Mouse (Mus musculus): ENCODE measurements at regions not wholly inside any gene's neighbourhood (a gene's known extent, or its start where the extent isn't known, plus 50 kb on each side); places are given as distances from the start of the nearest gene placed in this dataset.
"Not testable (repeated sequence)": the region's sequence is repeated elsewhere in the genome, so short reads cannot be mapped to it uniquely, and the experiment has no call there.

DNA sequence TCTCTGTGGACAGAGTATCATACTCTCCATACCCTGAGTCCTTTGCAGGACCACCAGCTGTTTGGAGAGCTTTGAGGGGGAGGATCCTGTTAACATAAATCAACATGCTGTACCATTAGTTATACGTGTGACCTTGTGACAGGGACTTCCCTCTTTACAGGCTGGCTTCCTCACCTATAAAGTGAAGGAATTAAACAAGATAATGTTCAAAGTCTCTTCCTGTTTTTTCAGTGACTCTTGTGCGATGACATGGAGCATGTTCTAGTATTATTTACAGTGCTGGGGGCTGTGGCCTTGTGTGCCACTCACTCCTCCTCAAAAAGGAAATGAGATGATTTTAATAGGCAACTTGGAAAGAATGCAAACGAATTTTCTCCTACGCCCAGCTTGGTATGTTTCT, 182.1 kb upstream of the Meox2 start:
- no peak for DNase-seq (ENCODE audit: low spot score in 2 of 2)

DNA sequence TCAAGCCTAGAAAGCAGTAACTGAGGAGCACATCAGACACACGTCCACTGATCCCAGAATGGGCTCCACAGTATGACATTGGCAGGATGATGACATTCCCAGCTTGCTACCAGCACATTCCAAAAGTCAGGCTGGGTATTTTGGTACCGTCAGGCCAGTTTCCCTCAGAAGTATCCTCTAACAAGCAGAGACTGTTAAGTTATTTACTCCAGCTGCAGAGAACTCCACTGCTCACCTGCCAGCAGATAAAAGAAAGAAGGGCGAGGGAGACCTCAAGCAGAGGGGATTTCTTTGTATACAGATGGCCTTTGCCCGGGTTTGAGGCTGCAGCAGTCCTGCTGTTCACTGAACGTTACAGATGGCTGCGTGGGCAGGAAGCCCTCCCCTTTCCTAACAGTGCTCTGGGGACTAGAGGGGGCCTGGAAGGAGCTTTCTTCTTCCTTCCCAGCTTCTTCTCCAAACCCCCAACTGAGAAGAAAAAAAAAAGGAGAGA, 175.2 kb upstream of the Meox2 start:
- DNase-seq (ENCODE audit: low spot score in 2 of 2), result no peak

DNA sequence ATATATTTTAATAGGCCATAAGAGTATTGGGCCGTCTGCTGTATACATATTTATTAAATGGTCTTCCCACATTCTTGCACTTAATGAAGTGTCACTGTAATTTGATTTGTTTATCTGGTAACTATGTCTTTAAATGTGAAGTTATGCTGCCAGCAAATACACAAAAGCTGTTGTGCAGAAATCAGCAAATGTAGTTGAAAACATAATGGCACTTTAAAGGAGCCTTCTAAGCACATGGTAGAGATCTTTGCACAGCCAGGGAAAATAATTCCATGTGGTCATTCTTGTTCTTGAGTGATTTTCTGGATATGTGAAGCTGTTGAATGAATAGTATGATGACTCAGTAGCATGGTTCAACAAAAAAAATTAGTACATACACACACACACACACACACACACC, 164.4 kb upstream of the Meox2 start:
- DNase-seq (ENCODE audit: low spot score in 2 of 2), result no peak

DNA sequence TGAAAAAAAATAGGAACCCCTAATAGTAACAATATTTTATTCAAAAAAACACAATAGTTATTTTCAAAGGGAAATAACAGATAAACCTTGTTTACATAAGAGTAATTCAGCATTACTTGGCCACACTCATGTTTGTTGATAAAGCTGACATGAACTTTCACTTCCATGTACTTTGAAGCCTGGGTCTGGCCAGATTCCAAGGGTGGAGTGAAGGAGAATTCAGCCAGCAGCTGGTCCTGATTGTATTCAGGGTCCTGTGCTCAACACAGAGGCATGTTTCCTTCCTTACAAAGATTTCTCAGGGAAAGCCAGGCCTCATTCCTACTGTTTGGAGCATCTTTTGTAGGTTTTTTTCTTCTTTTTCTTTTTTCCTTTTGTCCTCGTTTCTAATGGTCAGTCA, 162.4 kb upstream of the Meox2 start:
- peak; percentile 53 to 62 for DNase-seq (ENCODE audit: low spot score in 2 of 2)

DNA sequence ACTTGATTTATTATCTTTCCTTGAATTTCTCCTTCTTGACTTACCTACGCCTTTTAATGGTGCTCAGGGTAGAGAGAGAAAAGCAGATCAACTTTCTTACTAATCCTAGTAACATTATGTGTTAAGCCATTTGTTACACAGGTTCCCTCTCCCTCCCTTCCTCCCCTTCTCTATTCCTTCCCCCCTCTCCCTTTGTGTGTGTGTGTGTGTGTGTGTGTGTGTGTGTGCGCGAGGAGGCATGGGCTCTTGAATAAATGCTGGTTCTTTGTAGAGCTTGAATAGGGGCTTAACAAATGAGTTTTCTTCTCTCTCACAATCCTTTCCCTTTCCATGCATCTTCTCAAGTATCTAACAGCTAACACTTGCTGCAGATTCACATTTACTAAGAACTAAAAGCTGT, 160.4 kb upstream of the Meox2 start:
- DNase-seq (ENCODE audit: low spot score in 2 of 2), result no peak

DNA sequence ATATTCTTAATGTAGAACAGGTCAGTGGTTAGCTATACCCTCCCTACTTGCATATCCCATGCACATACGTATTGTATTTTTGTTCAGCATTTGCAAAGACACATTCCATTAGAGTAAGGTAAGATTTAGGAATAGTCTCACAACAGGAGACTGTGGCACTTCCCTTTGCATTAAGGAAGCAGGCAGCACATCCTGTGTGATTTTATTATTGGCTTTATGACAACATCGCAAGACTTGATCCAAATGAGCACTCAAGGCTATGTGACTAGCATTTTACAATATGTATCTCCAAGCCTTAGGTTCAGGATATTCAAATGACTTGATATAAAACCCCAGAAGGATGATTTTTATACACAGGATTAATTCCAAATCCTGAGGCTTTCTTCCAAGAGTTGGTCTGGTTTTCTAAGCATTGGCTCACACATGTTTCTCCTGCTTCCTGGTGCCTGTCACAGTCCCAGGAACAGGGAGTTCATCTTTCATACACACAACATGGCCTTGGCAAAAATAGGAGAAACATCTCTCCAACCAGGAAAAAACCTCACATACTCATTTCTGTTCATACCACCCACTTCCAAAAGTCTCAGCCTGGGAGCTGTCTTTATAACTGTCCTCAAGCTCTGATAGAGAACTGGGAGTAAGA, 159.1 kb upstream of the Meox2 start:
- DNase-seq (ENCODE audit: low spot score in 2 of 2), result no peak

DNA sequence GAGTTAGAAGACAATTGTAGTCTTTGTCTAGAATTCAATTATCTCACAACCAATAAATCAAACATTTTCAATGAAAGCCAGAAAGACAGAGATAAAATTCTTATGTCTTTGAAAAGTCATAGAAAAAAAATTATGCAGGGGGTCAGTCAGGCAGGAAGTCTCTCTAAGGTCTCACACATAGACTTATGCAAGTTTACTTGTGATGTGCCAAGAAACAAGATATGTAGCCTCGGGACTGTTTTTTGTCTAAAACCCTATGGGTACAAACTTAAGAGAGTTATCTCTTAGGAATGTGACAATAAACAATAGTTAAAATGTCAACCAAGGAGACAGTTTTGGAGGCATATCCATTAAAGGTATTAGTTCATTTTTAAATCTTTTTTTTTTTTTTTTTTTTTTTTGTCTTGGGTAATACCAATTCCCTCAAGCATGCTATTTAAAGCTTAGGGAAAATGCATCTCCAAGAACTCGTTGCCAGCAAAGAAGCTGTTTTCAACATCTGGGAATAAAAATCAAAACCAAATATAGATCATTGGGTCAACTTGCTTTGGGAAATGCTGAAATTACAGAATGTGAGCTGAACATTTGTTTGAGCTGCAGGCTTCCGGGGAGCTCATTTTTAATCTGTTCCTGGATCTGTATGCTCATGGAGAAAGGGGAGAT, 133.8 kb upstream of the Meox2 start:
- DNase-seq (ENCODE audit: low spot score in 2 of 2), result no peak

DNA sequence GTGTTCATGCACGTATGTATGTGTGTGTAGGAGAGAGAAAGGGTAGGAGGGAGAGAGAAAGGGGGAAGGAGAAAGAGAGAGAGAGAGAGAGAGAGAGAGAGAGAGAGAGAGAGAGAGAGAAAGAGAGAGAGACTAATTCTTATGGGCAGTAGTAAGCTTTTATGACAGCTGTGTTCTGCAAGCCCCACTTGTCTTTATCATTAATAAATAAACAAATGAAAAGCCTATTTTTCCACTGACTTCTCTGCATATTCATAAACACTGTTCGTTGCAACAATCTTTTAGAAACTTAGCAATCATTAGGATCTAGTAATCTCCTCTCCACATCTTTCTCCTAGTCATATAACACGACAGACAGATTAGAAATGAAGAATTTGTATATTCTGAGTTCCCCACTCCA, 131.2 kb upstream of the Meox2 start:
- no peak for DNase-seq (ENCODE audit: low spot score in 2 of 2)

DNA sequence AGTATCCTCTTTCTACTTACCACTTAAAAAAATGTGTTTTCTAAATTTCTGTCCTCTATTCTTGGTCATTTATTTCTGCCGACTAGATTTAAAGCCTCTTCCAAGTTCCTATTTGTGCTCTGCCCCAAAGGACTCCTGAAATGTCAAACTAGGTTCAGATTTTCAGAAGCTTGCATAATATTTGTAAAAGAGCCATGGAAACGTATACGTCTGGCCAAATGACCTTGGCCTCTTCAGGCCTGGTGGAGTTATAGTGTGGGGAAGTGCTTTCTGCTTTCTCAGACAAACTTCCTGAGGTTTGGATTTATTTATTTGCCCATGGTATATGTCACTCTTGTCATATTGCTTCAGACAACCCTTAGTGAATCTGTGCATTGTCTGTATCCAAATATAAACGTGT, 117.2 kb upstream of the Meox2 start:
- DNase-seq (ENCODE audit: low spot score in 2 of 2), result no peak

DNA sequence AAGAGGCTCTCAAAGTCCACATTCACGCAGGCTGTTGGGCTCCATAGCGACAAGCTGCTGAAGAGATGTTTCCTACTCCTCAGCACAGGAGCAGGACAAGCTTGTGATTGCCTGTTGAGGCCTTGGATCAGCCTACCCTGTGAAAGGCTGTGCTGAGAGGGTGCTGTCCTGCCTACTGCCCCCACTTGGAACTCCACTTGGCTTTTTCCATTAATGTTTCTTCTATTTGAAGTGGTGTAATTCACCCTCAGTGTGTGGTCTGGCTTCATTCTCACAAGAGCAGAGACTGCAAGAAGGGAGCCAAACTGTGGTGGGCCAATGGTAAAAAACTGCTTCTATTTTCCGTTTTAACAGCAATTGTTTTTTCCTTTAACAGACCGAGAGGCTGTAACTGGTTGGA, 116.4 kb upstream of the Meox2 start:
- no peak for DNase-seq (ENCODE audit: low spot score in 2 of 2)

DNA sequence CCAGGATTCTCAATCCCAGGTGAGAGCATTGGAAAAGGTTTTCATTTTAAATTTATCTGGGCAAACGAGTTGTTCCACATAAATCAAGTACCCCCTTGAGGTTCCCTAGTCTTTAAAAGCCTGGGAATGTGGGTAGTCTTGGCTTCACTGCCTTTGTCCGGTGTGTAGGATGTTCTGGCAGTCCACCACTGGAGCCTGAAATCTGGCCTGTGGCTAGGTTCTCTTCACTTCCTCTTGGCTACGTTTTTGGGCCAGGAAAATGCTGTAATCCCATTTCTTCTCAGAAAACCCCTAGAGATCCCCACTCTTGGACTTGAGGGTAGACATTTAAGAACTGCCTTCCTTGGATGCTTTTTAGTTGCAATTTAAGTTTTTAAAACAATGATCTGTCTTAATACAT, 106.9 kb upstream of the Meox2 start:
- DNase-seq (ENCODE audit: low spot score in 2 of 2), result no peak

DNA sequence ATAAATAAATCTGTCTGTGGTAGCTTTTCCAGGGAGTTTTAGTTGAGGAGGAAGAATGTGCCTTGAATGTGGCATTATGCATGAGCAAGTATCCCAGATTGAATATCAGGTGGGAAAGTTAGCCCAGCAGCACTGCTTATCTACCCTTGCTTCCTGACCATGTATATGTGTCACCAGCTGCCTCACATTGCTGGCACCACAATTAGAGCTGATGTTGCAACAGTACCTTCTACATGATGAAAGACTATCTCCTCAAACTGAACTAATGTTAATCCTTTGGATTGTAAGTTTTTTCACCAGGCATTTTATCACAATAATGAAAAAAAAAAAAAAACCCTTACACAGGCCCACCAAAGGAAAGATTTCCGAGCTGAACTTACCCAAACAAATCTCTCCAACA, 103.1 kb upstream of the Meox2 start:
- no peak for DNase-seq (ENCODE audit: low spot score in 2 of 2)

DNA sequence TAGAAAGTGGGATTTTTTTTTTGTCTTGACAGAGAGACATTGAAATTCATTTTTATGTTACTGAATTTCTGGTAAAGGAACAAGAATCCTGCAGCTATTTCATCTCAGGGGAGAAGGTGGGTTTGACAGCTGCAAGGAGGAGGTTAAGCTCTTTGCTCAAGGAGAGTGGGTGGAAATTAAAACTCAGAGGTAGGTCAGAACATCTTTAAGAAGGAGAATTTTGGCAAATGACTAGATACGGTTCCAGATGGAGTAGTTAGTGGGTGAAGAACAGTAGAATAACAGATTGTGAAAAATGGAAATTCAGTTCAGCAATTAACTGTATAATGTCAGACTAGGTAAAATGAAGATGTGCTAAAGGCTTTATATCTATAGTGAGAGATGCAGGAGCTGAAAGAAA, 98.0 kb upstream of the Meox2 start:
- DNase-seq (ENCODE audit: low spot score in 2 of 2), result no peak

DNA sequence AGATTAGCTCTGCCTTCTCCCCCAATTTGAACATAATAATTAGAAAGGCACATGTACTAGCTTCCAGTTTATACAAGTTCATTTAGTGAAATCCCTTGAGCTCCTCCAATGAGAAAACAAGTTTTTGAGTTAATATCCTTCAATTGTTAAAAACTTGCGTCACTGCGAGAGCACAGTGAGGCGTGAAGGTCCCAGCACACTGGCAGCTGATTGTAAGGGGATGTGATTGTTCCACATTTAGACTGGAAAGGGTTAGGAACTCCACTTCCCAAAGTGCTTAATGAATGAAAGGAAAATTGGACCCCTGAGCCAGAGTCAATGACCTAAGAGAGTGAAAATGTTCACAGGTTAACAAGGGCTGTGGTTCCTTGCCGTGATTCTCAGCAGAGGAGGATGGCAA, 93.9 kb upstream of the Meox2 start:
- DNase-seq (ENCODE audit: low spot score in 2 of 2), result no peak

DNA sequence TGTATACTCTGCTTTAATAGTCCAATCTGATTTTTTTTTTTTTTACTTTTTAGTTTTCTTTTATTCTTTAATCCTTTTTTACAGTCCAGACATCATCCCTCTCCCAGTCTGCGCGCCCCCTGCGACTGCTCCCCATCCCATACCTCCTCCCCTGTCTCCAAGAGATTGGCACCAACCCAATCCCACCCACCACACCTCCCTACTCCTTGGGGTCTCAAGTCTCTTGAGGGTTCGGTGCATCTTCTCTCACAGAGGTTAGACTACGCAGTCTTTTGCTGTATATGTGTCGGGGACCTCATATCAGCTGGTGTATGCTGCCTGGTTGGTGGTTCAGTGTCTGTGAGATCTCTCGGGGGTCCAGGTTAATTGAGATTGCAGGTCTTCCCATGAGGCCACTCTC, 93.4 kb upstream of the Meox2 start:
- not testable (repeated sequence) for DNase-seq (ENCODE audit: low spot score in 2 of 2)

DNA sequence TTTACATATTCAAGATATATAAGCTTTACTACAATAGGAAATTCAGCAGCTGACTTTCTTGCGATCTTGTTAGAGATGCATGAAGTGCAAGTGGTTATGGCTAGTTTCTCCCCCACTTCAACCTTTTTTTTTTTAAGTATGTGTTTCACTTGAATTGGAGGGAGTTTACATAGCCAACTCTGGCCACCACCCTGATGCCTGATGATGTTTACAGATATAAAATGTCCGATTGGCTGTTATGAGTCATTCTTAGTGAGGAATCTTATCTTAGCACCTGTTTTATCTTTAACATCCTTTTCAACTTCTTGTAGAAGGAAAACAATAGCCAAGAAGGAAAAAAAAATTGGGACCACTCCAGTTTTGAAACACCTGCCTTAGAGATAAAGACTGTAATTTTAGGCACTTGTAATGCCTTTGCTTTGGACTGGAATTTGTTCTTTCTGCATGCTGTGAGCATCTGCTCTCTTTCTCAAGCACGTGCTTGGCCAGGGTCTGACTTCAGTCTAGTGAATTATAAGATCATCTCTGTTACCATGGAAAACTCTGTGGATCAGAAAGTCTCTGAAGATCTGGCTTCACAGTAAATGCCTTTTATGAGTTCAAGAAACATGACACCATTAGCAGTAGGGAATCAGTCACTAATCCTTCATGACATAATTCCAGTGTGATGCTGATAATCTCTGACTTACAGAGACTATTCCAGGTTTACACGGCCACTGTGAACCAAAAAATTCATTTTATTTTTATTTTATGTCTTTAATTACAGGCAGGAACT, 92.7 kb upstream of the Meox2 start:
- peak in 1 of 2 experiments; percentile 12 for DNase-seq (ENCODE audit: low spot score in 2 of 2)

DNA sequence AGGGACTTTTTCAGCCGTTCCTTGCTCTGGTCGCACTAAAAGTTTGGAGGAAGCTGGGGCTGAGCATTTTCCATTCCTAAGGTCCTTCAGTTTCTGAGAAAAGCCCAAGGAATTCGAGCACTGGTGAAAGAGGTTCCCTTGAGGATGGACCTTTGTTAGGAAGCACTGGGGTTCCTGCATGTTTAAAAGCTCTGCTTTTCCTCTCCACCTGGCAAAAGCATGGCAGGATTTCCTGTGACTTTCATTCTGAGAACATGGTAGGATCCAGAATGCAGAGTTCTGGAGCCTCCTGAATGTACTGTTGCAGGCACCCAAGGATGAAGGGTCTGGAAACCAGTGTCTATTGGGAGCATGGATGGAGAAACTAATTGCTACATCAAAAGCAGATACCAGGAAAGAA, 61.1 kb upstream of the Meox2 start:
- no peak for DNase-seq (ENCODE audit: low spot score in 2 of 2)

DNA sequence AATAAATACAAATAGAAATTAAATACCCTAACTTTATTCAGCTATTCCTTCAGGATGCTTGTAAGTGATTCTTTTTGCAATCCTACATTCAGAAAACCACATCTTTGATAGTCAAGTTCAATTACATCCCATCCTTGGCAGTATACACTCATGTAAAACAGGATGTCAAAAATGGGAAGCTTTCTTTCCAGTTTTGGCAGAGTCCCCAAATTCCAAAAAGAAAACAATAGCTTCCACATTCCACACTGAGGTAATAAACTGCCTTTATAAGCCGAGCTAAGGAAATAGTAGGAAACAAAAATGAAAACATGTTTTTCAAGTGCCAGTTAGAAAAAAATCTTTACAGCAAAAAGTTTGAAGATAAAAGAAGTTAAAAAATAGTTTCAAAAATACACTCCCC, 57.7 kb upstream of the Meox2 start:
- no peak for DNase-seq (ENCODE audit: low spot score in 2 of 2)

DNA sequence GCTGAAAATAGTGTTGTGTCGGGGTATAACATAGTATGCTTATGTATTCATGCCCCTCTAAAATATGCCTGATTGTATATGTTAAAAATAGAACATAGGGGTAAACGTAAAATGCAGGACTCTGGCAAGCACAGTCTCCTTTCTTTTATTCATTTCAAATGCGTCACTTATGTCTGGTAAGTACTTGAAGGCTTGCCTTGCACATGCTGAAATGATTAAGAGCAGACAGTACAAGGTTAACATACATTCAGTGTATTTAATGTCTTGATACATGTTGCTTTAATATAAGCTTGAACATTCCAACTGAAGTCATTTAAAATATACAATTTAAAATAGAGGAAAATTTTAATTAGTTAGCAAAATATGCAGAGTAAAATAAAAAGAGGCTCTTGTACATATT, 50.9 kb upstream of the Meox2 start:
- DNase-seq (ENCODE audit: low spot score in 2 of 2), result no peak
